Mouse (Mus musculus): ENCODE data around the gene Zfp619. TPM values are rescaled to one million over a fixed set of nuclear protein-coding genes. Genes with fewer than 3 reads are reported as not detected.
A peak's percentile ranks its signal among the peaks of the same experiment; 100 is the strongest.

Zfp619 gene
- polyA plus RNA-seq (2012; ENCODE audit: insufficient read depth, low replicate concordance) = not detected in 2 replicates

DNA sequence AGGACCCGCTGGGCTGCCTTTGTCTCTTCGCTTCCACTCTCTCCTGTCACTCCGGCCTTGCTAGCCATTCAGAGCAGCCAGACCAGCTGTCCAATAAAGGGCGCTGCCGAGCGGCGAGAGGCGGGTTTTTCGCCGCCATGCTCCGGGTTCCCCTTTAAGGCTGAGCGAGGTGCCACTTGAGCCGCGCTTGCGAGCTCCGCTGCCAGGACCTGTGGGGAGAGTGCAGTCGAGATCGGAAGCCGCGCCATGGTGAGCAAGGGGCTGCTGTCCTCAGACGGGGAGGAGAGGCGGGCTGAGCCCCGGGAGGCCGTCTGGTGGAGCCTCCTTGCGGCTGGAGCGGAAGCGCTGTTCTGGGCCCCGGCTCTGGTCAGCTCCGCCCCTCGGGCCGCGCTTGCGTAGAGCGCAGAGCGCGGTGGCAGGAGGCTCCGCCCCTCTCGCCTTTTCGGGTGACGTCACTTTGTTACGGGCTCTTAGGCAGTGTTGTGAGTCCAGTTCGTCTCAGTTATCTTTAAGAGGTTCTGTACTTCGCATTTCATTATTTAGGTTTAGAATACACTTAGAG lies at the start of gene Zfp619:
Gene Zfp619, plus strand, starts transcription at position 151 of the 562 bp plus-strand sequence.
- Histone ChIP-seq H3K9me3 (no peaks in the 10 kb centered on the region), H3K4me3 (replicated peaks) (peak within 1 kb of the TSS; percentile 97), H3K36me3 (replicated peaks; ENCODE audit: low read length) (no peaks in the 10 kb centered on the region), H3K4me1 (peaks cover 3% of the 10 kb centered on the region; the same call in 1 of the 2 replicates), H3K27me3 (replicated peaks) (no peaks in the 10 kb centered on the region)
- no peak for TF ChIP-seq GATA1 (IDR thresholded peaks at IDR 0.05; ENCODE audit: borderline replicate concordance, low read length)

DNA sequence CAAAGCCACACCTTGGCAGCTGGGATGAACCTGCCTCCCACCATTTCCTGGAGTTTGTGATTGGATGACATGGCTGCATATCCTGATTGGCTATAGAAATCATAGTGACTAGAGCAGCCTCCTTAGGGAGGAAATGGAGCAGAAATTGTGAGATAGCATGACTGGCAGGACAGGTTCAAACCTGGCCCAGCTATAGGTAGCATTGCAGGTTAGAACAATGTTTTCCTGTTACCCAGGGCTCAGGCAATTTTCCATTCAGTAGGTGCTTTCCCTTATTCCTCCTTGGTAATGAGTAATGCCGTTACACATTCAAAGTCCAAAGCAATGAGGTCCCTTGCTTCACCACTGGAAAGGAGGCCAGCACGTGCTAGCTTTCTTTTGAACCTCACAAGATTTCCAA lies 38.6 kb upstream of the Zfp619 start:
- Histone ChIP-seq H3K9me3 (peaks cover 27% of the 10 kb centered on the region), H3K36me3 (replicated peaks; ENCODE audit: low read length) (peaks cover 17% of the 10 kb centered on the region), H3K4me3 (replicated peaks) (no peak overlapping the region), H3K27me3 (replicated peaks) (no peaks in the 10 kb centered on the region), H3K4me1 (no peaks in the 10 kb centered on the region)
- TF ChIP-seq GATA1 (IDR thresholded peaks at IDR 0.05; ENCODE audit: borderline replicate concordance, low read length) = no peak
- TF ChIP-seq FLI1 (IDR thresholded peaks at IDR 0.05; ENCODE audit: low read length) = no peak

GRCm38 (mm10) chr7:39484384-39484783 lies 33.2 kb upstream of the Zfp619 start:
- H3K36me3 ChIP-seq (replicated peaks; ENCODE audit: low read length) = no peaks in the 10 kb centered on the region
- peaks cover 4% of the 10 kb centered on the region; the same call in 1 of the 2 replicates for H3K9me3 ChIP-seq
- no peaks in the 10 kb centered on the region for H3K27me3 ChIP-seq (replicated peaks)
- no peaks in the 10 kb centered on the region for H3K4me1 ChIP-seq
- no peak for TF ChIP-seq GATA1 (IDR thresholded peaks at IDR 0.05; ENCODE audit: borderline replicate concordance, low read length)
- no peak for TF ChIP-seq FLI1 (IDR thresholded peaks at IDR 0.05; ENCODE audit: low read length)
- no peak overlapping the region for H3K4me3 ChIP-seq (replicated peaks)

DNA sequence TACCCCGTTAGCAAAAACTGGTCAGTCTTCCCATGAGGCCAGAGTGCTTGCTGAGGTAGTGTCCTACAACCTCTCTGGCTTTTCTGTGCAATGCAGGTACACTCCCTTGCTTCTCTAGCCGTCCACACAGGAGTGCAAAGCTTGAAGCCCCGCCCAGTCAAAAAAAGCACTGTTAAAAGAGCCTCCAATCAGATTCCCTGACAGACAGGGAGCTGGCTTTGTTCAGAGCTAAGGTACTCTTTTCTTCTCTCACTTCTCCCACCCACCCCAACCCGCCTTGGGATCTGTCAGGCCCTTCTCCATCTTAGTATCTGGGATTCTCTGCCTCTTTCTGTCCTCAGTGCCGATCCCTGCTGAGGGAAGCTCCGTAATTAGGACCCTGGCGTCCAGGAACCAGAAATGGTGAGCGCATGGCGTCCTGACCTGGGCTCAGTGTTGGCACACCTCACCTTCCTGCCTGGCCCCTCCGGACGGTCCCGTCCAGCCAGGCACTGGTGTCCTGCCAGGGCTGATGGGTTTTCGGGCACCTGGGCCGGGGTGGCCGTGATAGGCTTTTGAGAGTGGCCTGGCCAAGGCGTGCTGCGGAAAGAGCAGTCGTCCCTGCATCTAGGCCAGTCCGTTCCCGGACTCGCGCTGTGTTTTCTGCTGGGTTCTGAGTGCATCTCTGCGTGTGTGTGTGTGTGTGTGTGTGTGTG lies 30.3 kb upstream of the Zfp619 start:
- Histone ChIP-seq H3K4me1 (no peaks in the 10 kb centered on the region), H3K36me3 (replicated peaks; ENCODE audit: low read length) (no peaks in the 10 kb centered on the region), H3K27me3 (replicated peaks) (no peaks in the 10 kb centered on the region), H3K9me3 (no peaks in the 10 kb centered on the region), H3K4me3 (replicated peaks) (no peak overlapping the region)
- TF ChIP-seq FLI1 (IDR thresholded peaks at IDR 0.05; ENCODE audit: low read length) = no peak
- TF ChIP-seq GATA1 (IDR thresholded peaks at IDR 0.05; ENCODE audit: borderline replicate concordance, low read length) = no peak

GRCm38 (mm10) chr7:39487854-39488205 lies 29.7 kb upstream of the Zfp619 start:
- H3K27me3 ChIP-seq (replicated peaks) = no peaks in the 10 kb centered on the region
- H3K4me3 ChIP-seq (replicated peaks) = no peak overlapping the region
- no peaks in the 10 kb centered on the region for H3K9me3 ChIP-seq
- TF ChIP-seq FLI1 (IDR thresholded peaks at IDR 0.05; ENCODE audit: low read length) = no peak
- no peak for TF ChIP-seq GATA1 (IDR thresholded peaks at IDR 0.05; ENCODE audit: borderline replicate concordance, low read length)
- H3K4me1 ChIP-seq = no peaks in the 10 kb centered on the region
- H3K36me3 ChIP-seq (replicated peaks; ENCODE audit: low read length) = no peaks in the 10 kb centered on the region

- H3K36me3 ChIP-seq (replicated peaks; ENCODE audit: low read length) = no peaks in the 10 kb centered on the region
- H3K4me3 ChIP-seq (replicated peaks) = no peak overlapping the region
- peaks cover 20% of the 10 kb centered on the region for H3K9me3 ChIP-seq
- H3K27me3 ChIP-seq (replicated peaks) = no peaks in the 10 kb centered on the region
- H3K4me1 ChIP-seq = no peaks in the 10 kb centered on the region
- no peak for TF ChIP-seq FLI1 (IDR thresholded peaks at IDR 0.05; ENCODE audit: low read length)
- TF ChIP-seq GATA1 (IDR thresholded peaks at IDR 0.05; ENCODE audit: borderline replicate concordance, low read length) = no peak
These were observed 22.9 kb upstream of the Zfp619 start for GRCm38 (mm10) chr7:39494646-39495045.

- TF ChIP-seq FLI1 (IDR thresholded peaks at IDR 0.05; ENCODE audit: low read length) (no peak), GATA1 (IDR thresholded peaks at IDR 0.05; ENCODE audit: borderline replicate concordance, low read length) (no peak)
- no peak overlapping the region for H3K4me3 ChIP-seq (replicated peaks)
- no peaks in the 10 kb centered on the region for H3K27me3 ChIP-seq (replicated peaks)
- H3K9me3 ChIP-seq = peaks cover 3% of the 10 kb centered on the region; the same call in 1 of the 2 replicates
- H3K4me1 ChIP-seq = no peaks in the 10 kb centered on the region
- H3K36me3 ChIP-seq (replicated peaks; ENCODE audit: low read length) = no peaks in the 10 kb centered on the region
These were observed 13.5 kb upstream of the Zfp619 start for GRCm38 (mm10) chr7:39504100-39504499.

DNA sequence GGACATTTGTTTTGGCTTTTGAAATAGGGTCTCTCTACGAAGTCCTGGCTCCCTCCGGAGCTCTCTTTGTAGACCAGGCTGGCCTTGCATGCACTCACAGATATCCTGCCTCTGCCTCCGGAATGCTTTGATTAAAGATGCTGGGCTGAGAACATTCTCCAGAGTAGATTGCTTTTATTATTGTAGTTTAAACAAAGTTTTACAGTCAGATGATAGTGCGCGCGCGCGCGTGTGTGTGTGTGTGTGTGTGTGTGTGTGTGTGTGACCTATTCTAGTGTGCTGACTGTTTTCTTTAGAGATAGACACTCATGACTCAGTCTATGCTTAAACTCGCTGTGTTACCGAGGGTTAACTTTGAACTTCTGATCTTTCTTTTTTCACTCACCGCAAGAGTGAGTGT lies 796 bp downstream of the Zfp619 start:
- H3K9me3 ChIP-seq = no peaks in the 10 kb centered on the region
- peaks cover 3% of the 10 kb centered on the region; the same call in 1 of the 2 replicates for H3K4me1 ChIP-seq
- peak overlapping the region; percentile 97 for H3K4me3 ChIP-seq (replicated peaks)
- no peaks in the 10 kb centered on the region for H3K27me3 ChIP-seq (replicated peaks)
- no peaks in the 10 kb centered on the region for H3K36me3 ChIP-seq (replicated peaks; ENCODE audit: low read length)
- TF ChIP-seq FLI1 (IDR thresholded peaks at IDR 0.05; ENCODE audit: low read length) (no peak), GATA1 (IDR thresholded peaks at IDR 0.05; ENCODE audit: borderline replicate concordance, low read length) (no peak)

GRCm38 (mm10) chr7:39523703-39524424 lies 6.3 kb downstream of the Zfp619 start:
- Histone ChIP-seq H3K36me3 (replicated peaks; ENCODE audit: low read length) (no peaks in the 10 kb centered on the region), H3K4me1 (no peaks in the 10 kb centered on the region), H3K27me3 (replicated peaks) (no peaks in the 10 kb centered on the region), H3K4me3 (replicated peaks) (no peak overlapping the region), H3K9me3 (no peaks in the 10 kb centered on the region)
- TF ChIP-seq GATA1 (IDR thresholded peaks at IDR 0.05; ENCODE audit: borderline replicate concordance, low read length) (no peak), FLI1 (IDR thresholded peaks at IDR 0.05; ENCODE audit: low read length) (no peak)

DNA sequence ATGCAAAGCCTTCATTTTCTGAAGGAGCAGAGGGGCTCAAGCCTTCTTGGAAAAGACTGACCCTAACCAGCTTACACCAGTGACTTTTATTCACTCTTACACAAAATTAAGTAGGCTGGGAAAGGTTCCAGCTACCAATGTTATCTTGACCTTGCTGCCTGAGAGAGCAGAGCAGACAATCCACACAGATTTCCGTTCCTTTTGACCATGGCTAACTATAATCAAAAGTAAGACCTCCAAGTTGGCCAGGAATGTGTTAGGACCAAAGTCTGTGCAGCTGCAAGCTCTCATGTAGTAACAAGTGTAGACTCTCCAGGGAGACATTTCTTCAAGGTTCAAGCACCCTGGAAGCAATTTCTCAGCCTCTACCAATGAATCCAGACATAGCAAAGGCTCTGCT lies 25.6 kb downstream of the Zfp619 start:
- no peaks in the 10 kb centered on the region for H3K36me3 ChIP-seq (replicated peaks; ENCODE audit: low read length)
- H3K4me1 ChIP-seq = peaks cover 10% of the 10 kb centered on the region
- H3K27me3 ChIP-seq (replicated peaks) = peaks cover 4% of the 10 kb centered on the region
- no peaks in the 10 kb centered on the region for H3K9me3 ChIP-seq
- H3K4me3 ChIP-seq (replicated peaks) = no peak overlapping the region
- TF ChIP-seq GATA1 (IDR thresholded peaks at IDR 0.05; ENCODE audit: borderline replicate concordance, low read length) (no peak), FLI1 (IDR thresholded peaks at IDR 0.05; ENCODE audit: low read length) (no peak)

Data from megakaryocyte, embryonic 14.5 days (primary cell).